Mouse (Mus musculus): ENCODE measurements around the gene Cnnm3.
"Not testable (repeated sequence)": the region's sequence is repeated elsewhere in the genome, so short reads cannot be mapped to it uniquely, and the experiment has no call there.

The Cnnm3 gene

GRCm38 (mm10) chr1:36535477-36536396 lies 24.1 kb downstream of the Cnnm3 start:
- DNase-seq (ENCODE audit: low read depth, low spot score) = no peak

GRCm38 (mm10) chr1:36536397-36536728 lies 24.7 kb downstream of the Cnnm3 start:
- no peak for DNase-seq (ENCODE audit: low read depth, low spot score)

GRCm38 (mm10) chr1:36536783-36537182 lies 25.1 kb downstream of the Cnnm3 start, which contains the start of gene Ankrd23:
Gene Ankrd23 (minus strand): TSS chr1:36536883.
- not testable (repeated sequence) for DNase-seq (ENCODE audit: low read depth, low spot score)

GRCm38 (mm10) chr1:36538727-36539126 lies 27.1 kb downstream of the Cnnm3 start:
- DNase-seq (ENCODE audit: low read depth, low spot score) = no peak

- DNase-seq (ENCODE audit: low read depth, low spot score) = no peak
Observed at GRCm38 (mm10) chr1:36539186-36539585, 27.5 kb downstream of the Cnnm3 start, which contains the start of gene Gm42417. Gene Gm42417 (minus strand): TSS chr1:36539429.

GRCm38 (mm10) chr1:36540132-36540531 lies 28.5 kb downstream of the Cnnm3 start:
- no peak for DNase-seq (ENCODE audit: low read depth, low spot score)

GRCm38 (mm10) chr1:36540807-36541206 lies 29.1 kb downstream of the Cnnm3 start:
- DNase-seq (ENCODE audit: low read depth, low spot score) = no peak

- DNase-seq (ENCODE audit: low read depth, low spot score) = no peak
Observed at GRCm38 (mm10) chr1:36541844-36542243, 30.2 kb downstream of the Cnnm3 start.

GRCm38 (mm10) chr1:36542925-36543324 lies 31.3 kb downstream of the Cnnm3 start:
- no peak for DNase-seq (ENCODE audit: low read depth, low spot score)

- no peak for DNase-seq (ENCODE audit: low read depth, low spot score)
Observed at GRCm38 (mm10) chr1:36545382-36545781, 33.7 kb downstream of the Cnnm3 start.

- no peak for DNase-seq (ENCODE audit: low read depth, low spot score)
Observed at GRCm38 (mm10) chr1:36545845-36546600, 34.4 kb downstream of the Cnnm3 start.

GRCm38 (mm10) chr1:36546888-36547471 lies 35.3 kb downstream of the Cnnm3 start, which contains the start of gene Ankrd39:
Gene Ankrd39 (minus strand): TSS chr1:36547445.
- peak; percentile 97 for DNase-seq (ENCODE audit: low read depth, low spot score)

GRCm38 (mm10) chr1:36547981-36548598 lies 36.4 kb downstream of the Cnnm3 start:
- no peak for DNase-seq (ENCODE audit: low read depth, low spot score)

- no peak for DNase-seq (ENCODE audit: low read depth, low spot score)
Observed at GRCm38 (mm10) chr1:36548771-36549170, 37.1 kb downstream of the Cnnm3 start.

- no peak for DNase-seq (ENCODE audit: low read depth, low spot score)
Observed at GRCm38 (mm10) chr1:36549491-36549890, 37.8 kb downstream of the Cnnm3 start.

GRCm38 (mm10) chr1:36550075-36550863 lies 38.6 kb downstream of the Cnnm3 start:
- DNase-seq (ENCODE audit: low read depth, low spot score) = no peak

- DNase-seq (ENCODE audit: low read depth, low spot score) = no peak
Observed at GRCm38 (mm10) chr1:36551904-36552303, 40.2 kb downstream of the Cnnm3 start.

GRCm38 (mm10) chr1:36552506-36552905 lies 40.8 kb downstream of the Cnnm3 start:
- no peak for DNase-seq (ENCODE audit: low read depth, low spot score)

GRCm38 (mm10) chr1:36554633-36555399 lies 43.1 kb downstream of the Cnnm3 start:
- no peak for DNase-seq (ENCODE audit: low read depth, low spot score)

- DNase-seq (ENCODE audit: low read depth, low spot score) = no peak
Observed at GRCm38 (mm10) chr1:36555798-36556395, 44.2 kb downstream of the Cnnm3 start.
